Mouse (Mus musculus) embryonic facial prominence, embryonic 12.5 days (tissue): ENCODE data around the gene Rhoh. TPM values are rescaled to one million over a fixed set of nuclear protein-coding genes. Genes with fewer than 3 reads are reported as not detected.

Experiments
- ATAC-seq: fragments of 200-750 bp; cut with Nextera tagmentation; 2 replicates; pipeline ENCODE4 v1.8.0; 2017; ENCODE audit not compliant: insufficient number of reproducible peaks, insufficient read depth, low FRiP score, low TSS enrichment
- H3K27ac ChIP-seq: fragments of 300-500 bp; sonication (generic); 2 replicates; pipeline ENCODE4 v1.5.1; 2016; ENCODE audit warnings: mild to moderate bottlenecking
- H3K27me3 ChIP-seq: fragments of 300-500 bp; sonication (generic); 2 replicates; pipeline ENCODE4 v1.6.1; 2016; ENCODE audit warnings: mild to moderate bottlenecking, moderate library complexity
- H3K36me3 ChIP-seq: fragments of 300-500 bp; sonication (generic); 2 replicates; pipeline ENCODE4 v1.6.1; 2016; ENCODE audit warnings: mild to moderate bottlenecking
- H3K4me1 ChIP-seq: fragments of 300-500 bp; sonication (generic); 2 replicates; pipeline ENCODE4 v1.6.1; 2016
- H3K4me2 ChIP-seq: fragments of 300-500 bp; sonication (generic); replicated peaks from 2 replicates; pipeline ENCODE4 v1.6.1; 2016; ENCODE audit warnings: mild to moderate bottlenecking, moderate library complexity
- H3K4me3 ChIP-seq: fragments of 300-500 bp; sonication (generic); 2 replicates; pipeline ENCODE4 v1.5.1; 2016; ENCODE audit warnings: mild to moderate bottlenecking
- H3K9ac ChIP-seq: fragments of 300-500 bp; sonication (generic); 2 replicates; pipeline ENCODE4 v1.6.1; 2016; ENCODE audit warnings: mild to moderate bottlenecking, moderate library complexity
- H3K9me3 ChIP-seq: fragments of 300-500 bp; sonication (generic); 2 replicates; pipeline ENCODE4 v1.6.1; 2016; ENCODE audit warnings: mild to moderate bottlenecking, moderate library complexity
- WGBS: fragments of 180-500 bp; shearing (Covaris S2); methylation state at CpG from one replicate; pipeline ENCODE4 v1.1.7; 2016; 5-methylcytosine and 5-hydroxymethylcytosine counted together
- polyA plus RNA-seq: library from polyadenylated mRNA; unstranded; fragments of >200 nt; fragmentation: Nextera tagmentation; extraction: Ambion mirVana; gene quantifications from 2 replicates; pipeline ENCODE4 v1.2.1, GENCODE M21; 2016

Rhoh gene
- polyA plus RNA-seq, 1 experiment from 2014 or later, result 0.84 TPM

GRCm38 (mm10) chr5:65937011-65937726, 76.2 kb downstream of the Rhoh start:
- 73% methylated on average over 11 of the region's 11 CpGs for WGBS
- no peaks in the 10 kb centered on the region for H3K27me3 ChIP-seq

GRCm38 (mm10) chr5:65937998-65938715, 77.1 kb downstream of the Rhoh start:
- H3K9me3 ChIP-seq, result no peaks in the 10 kb centered on the region
- H3K27ac ChIP-seq, result no peak overlapping the region
- H3K4me3 ChIP-seq, result no peak overlapping the region
- no peak overlapping the region for H3K4me2 ChIP-seq
- H3K4me1 ChIP-seq, result no peaks in the 10 kb centered on the region
- no peaks in the 10 kb centered on the region for H3K36me3 ChIP-seq
- WGBS, result 59% methylated on average over 9 of the region's 9 CpGs
- no peak overlapping the region for H3K9ac ChIP-seq
- ATAC-seq, result no peak
- no peaks in the 10 kb centered on the region for H3K27me3 ChIP-seq

More at GRCm38 (mm10) chr5:65937011-65937726, 76.2 kb downstream of the Rhoh start:
- Histone ChIP-seq H3K4me2 (no peak overlapping the region), H3K9me3 (no peaks in the 10 kb centered on the region), H3K4me3 (no peak overlapping the region), H3K9ac (no peak overlapping the region), H3K36me3 (no peaks in the 10 kb centered on the region), H3K27ac (no peak overlapping the region), H3K4me1 (no peaks in the 10 kb centered on the region)
- ATAC-seq, result no peak

GRCm38 (mm10) chr5:65941145-65941544, 80.1 kb downstream of the Rhoh start:
- WGBS, result 70% methylated on average over 4 of the region's 4 CpGs
- no peak for ATAC-seq
- no peaks in the 10 kb centered on the region for H3K9me3 ChIP-seq
- H3K9ac ChIP-seq, result no peak overlapping the region
- H3K27ac ChIP-seq, result no peak overlapping the region
- H3K36me3 ChIP-seq, result no peaks in the 10 kb centered on the region
- H3K4me2 ChIP-seq, result no peak overlapping the region
- H3K4me1 ChIP-seq, result no peaks in the 10 kb centered on the region
- H3K27me3 ChIP-seq, result no peaks in the 10 kb centered on the region
- no peak overlapping the region for H3K4me3 ChIP-seq

Other genes starting within 250 kb of the Rhoh start
- 106 and 111 TPM in 2 replicates for gene Pds5a, start 162.9 kb upstream of the Rhoh start, polyA plus RNA-seq
- gene N4bp2, start 97.7 kb upstream of the Rhoh start, polyA plus RNA-seq, result 38.1 and 41.7 TPM in 2 replicates
- gene Chrna9, start 73.7 kb downstream of the Rhoh start, polyA plus RNA-seq, result 0.46 and 1.1 TPM in 2 replicates
- not detected in 2 replicates for gene 9130230L23Rik, start 143.1 kb downstream of the Rhoh start, polyA plus RNA-seq